Mouse (Mus musculus): Measurements from ENCODE around the gene Cuedc1. TPM values are rescaled to one million over a fixed set of nuclear protein-coding genes. Genes with fewer than 3 reads are reported as not detected.

Gene Cuedc1
- polyA plus RNA-seq, 1 experiment: 10.7 TPM

DNA sequence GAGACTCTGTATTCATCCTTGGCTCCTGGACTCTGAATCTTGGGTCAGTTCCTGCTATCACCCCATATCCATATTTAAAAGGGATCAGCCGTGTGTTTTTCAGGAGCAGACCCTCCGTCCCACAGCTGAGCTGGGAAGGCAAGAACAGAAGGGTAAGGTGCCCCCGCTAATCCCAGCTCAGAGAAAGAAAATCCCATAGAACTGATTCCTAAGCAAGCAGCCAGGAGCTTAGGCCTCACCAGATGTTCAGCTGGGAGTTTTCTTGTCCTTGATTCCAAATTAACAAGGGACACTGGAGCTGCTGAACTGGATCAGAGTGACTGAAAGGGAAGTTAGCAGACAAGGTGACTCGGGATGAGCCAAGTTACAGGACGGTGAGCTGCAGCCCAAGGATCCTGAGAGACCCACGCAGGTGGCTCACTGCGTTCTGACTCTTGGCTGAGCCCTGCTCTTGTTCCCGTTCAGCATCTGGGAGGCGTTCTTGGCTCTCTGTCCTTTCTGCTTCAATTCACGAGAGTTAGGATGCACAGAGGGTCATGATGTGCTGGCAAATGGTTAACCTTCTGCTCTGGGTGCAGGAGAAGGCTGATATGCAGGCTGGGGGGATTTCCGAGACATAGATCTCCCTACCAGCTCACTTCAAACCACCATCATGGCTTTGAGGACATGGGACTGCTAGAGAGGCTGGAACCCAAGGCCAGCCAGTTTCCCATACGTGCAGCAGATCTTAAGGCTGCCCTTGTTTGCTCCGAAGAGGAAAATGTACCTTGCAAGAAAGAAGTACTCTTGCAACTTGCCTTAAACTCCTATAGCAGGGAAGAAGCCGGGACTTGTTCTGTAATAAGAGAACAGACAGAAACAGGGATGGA, 88.5 kb downstream of the Cuedc1 start:
- no peaks in the 10 kb centered on the region for H3K27me3 ChIP-seq (ENCODE audit: control insufficient read depth, insufficient read depth, low read length)
- no peaks in the 10 kb centered on the region for H3K36me3 ChIP-seq (ENCODE audit: control insufficient read depth, insufficient read depth, low read length)
- no peak overlapping the region for H3K4me3 ChIP-seq (ENCODE audit: extremely low read depth, insufficient read depth, insufficient read length)
- no peak for DNase-seq (ENCODE audit: low read depth in 1 of 2, low spot score in 2 of 2)
- TF ChIP-seq POLR2A (IDR thresholded peaks at IDR 0.05; ENCODE audit: low read depth, low read length): no peak
- TF ChIP-seq CTCF (IDR thresholded peaks at IDR 0.05; ENCODE audit: extremely low read depth, insufficient read depth, insufficient read length, insufficient replicate concordance): no peak
- H3K4me1 ChIP-seq (ENCODE audit: control insufficient read depth, insufficient read depth, insufficient read length): no peaks in the 10 kb centered on the region; the same call in 1 of the 2 replicates
- WGBS: 95% methylated on average over 14 of the region's 14 CpGs
- no peak overlapping the region for H3K27ac ChIP-seq (ENCODE audit: insufficient read depth, low read length)

DNA sequence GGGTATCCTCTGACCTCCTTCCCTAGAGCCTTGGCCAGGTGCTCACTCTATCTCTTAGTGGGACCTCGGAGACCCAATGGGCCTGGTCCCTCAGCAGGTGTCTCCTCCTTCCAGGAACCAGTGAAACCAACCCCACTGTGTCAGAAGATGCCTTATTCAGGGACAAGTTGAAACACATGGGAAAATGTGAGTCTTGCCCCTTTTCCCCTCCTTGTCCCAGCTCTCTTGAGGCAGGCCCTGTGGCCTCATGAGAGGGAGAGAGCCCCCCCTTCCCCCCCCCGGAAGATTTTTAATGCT, 89.0 kb downstream of the Cuedc1 start:
- no peaks in the 10 kb centered on the region for H3K36me3 ChIP-seq (ENCODE audit: control insufficient read depth, insufficient read depth, low read length)
- H3K4me1 ChIP-seq (ENCODE audit: control insufficient read depth, insufficient read depth, insufficient read length): no peaks in the 10 kb centered on the region; the same call in 1 of the 2 replicates
- no peak for TF ChIP-seq POLR2A (IDR thresholded peaks at IDR 0.05; ENCODE audit: low read depth, low read length)
- TF ChIP-seq CTCF (IDR thresholded peaks at IDR 0.05; ENCODE audit: extremely low read depth, insufficient read depth, insufficient read length, insufficient replicate concordance): no peak
- 72% methylated on average over 2 of the region's 2 CpGs for WGBS
- no peaks in the 10 kb centered on the region for H3K27me3 ChIP-seq (ENCODE audit: control insufficient read depth, insufficient read depth, low read length)
- no peak for DNase-seq (ENCODE audit: low read depth in 1 of 2, low spot score in 2 of 2)
- H3K4me3 ChIP-seq (ENCODE audit: extremely low read depth, insufficient read depth, insufficient read length): no peak overlapping the region
- no peak overlapping the region for H3K27ac ChIP-seq (ENCODE audit: insufficient read depth, low read length)

DNA sequence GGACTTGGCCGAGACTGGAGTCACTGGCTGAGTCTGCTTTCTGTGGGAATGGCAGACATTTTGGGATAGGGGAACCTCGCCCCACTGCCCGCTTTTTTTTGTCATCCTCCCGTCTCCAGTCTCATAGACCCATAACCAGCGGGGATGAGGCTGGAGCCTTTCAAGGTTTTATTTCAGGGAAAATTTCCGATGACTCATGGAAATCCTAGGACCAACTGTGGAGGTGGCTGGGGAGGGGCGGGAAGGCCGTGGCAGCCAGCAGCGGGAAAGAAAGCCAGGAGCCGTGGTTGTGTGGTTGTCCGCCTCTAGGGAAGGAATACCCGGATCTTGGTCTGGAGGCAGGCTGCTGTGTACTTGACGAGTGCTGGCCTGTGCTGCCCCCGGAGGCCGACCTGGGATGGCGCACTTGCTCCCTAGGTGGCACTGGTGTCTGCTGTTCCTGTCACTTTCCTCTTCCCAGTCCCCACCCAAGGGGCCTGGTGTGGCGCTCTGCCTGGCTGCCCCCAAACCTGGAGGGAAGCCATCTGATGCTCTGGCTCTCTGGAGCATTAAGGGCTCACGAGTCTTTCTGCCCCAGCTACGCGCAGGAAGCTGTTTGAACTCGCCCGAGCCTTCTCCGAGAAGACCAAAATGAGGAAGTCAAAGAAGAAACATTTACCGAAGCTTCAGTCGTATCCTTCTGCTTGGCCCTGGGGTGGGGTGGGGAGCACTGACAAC, 89.7 kb downstream of the Cuedc1 start:
- peak overlapping the region; percentile 65 for H3K4me3 ChIP-seq (ENCODE audit: extremely low read depth, insufficient read depth, insufficient read length)
- WGBS: 14% methylated on average over 25 of the region's 25 CpGs
- peak overlapping the region; percentile 85 for H3K27ac ChIP-seq (ENCODE audit: insufficient read depth, low read length)
- H3K36me3 ChIP-seq (ENCODE audit: control insufficient read depth, insufficient read depth, low read length): no peaks in the 10 kb centered on the region
- H3K4me1 ChIP-seq (ENCODE audit: control insufficient read depth, insufficient read depth, insufficient read length): no peaks in the 10 kb centered on the region; the same call in 1 of the 2 replicates
- H3K27me3 ChIP-seq (ENCODE audit: control insufficient read depth, insufficient read depth, low read length): no peaks in the 10 kb centered on the region
- TF ChIP-seq POLR2A (IDR thresholded peaks at IDR 0.05; ENCODE audit: low read depth, low read length) (no peak), CTCF (IDR thresholded peaks at IDR 0.05; ENCODE audit: extremely low read depth, insufficient read depth, insufficient read length, insufficient replicate concordance) (peak; percentile 91)
- DNase-seq (ENCODE audit: low read depth in 1 of 2, low spot score in 2 of 2): peak; percentile 76 to 85

DNA sequence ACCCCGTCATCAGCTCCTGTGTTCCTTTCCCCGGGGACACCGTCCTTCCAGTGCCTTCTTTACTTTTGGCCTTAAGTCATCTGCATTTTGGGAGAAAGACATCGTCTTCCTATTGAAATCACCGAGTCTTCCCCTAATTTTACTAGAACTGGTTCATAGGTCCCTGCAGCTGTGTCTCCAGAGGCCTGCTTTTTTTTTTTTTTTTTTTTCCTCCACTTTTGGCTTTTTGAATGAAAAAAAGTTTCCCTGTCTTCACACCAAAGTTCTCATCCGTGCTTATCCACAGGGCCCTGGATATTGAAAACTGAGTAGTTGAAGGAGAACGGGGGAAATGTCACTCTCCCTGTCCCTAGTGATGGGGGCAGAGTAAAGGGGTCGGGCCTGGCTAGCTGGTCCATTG, 90.4 kb downstream of the Cuedc1 start:
- H3K27ac ChIP-seq (ENCODE audit: insufficient read depth, low read length): peak overlapping the region; percentile 85; the same call in 1 of the 2 replicates
- no peaks in the 10 kb centered on the region for H3K36me3 ChIP-seq (ENCODE audit: control insufficient read depth, insufficient read depth, low read length)
- TF ChIP-seq POLR2A (IDR thresholded peaks at IDR 0.05; ENCODE audit: low read depth, low read length) (no peak), CTCF (IDR thresholded peaks at IDR 0.05; ENCODE audit: extremely low read depth, insufficient read depth, insufficient read length, insufficient replicate concordance) (no peak)
- DNase-seq (ENCODE audit: low read depth in 1 of 2, low spot score in 2 of 2): no peak
- whole genome bisulfite sequencing: 35% methylated on average over 8 of the region's 8 CpGs
- peak overlapping the region; percentile 65 for H3K4me3 ChIP-seq (ENCODE audit: extremely low read depth, insufficient read depth, insufficient read length)
- no peaks in the 10 kb centered on the region; the same call in 1 of the 2 replicates for H3K4me1 ChIP-seq (ENCODE audit: control insufficient read depth, insufficient read depth, insufficient read length)
- H3K27me3 ChIP-seq (ENCODE audit: control insufficient read depth, insufficient read depth, low read length): no peaks in the 10 kb centered on the region

DNA sequence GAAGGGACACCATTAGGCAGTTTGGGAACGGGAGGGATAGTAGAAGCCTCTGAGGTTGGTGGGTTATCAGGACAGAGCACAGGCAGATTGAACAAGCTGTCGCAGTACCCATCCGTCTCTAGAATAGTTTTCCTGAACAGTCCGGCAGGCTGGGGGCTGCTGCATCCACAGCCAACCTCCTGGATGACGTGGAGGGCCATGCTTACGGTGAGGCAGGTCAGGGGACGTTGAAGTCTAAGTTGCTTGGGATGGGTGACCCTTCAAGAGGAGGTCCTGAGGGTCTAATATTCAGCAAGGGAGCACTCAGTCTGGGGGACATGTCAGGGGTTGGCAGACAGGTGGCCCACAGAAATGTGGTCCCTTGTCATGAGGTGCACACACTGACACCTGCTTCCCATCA, 90.8 kb downstream of the Cuedc1 start:
- Histone ChIP-seq H3K27me3 (ENCODE audit: control insufficient read depth, insufficient read depth, low read length) (peaks cover 2% of the 10 kb centered on the region), H3K4me3 (ENCODE audit: extremely low read depth, insufficient read depth, insufficient read length) (no peak overlapping the region), H3K27ac (ENCODE audit: insufficient read depth, low read length) (no peak overlapping the region), H3K4me1 (ENCODE audit: control insufficient read depth, insufficient read depth, insufficient read length) (peaks cover 4% of the 10 kb centered on the region), H3K36me3 (ENCODE audit: control insufficient read depth, insufficient read depth, low read length) (no peaks in the 10 kb centered on the region)
- TF ChIP-seq CTCF (IDR thresholded peaks at IDR 0.05; ENCODE audit: extremely low read depth, insufficient read depth, insufficient read length, insufficient replicate concordance): no peak
- TF ChIP-seq POLR2A (IDR thresholded peaks at IDR 0.05; ENCODE audit: low read depth, low read length): no peak
- 92% methylated on average over 7 of the region's 7 CpGs for WGBS
- no peak for DNase-seq (ENCODE audit: low read depth in 1 of 2, low spot score in 2 of 2)

DNA sequence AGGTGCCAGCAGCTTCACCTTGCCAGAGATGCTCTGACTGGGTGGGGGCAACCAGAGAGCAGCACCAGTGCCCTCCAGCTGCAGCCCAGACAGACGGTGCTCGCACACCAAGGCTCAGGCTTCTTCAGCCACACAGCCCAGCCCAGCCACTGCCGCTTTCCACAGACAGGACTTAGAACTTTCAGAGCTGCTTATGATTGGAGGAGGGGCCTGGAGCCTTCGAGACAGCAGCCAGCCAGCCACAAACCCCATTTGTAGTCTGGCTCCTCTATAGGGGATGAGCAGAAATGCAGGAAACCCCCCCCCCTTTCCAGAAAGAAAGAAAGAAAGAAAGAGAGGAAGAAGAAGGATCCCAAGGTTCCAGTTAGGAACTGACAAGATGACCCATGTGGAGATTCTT, 94.7 kb downstream of the Cuedc1 start:
- peaks cover 9% of the 10 kb centered on the region for H3K4me1 ChIP-seq (ENCODE audit: control insufficient read depth, insufficient read depth, insufficient read length)
- no peak overlapping the region for H3K27ac ChIP-seq (ENCODE audit: insufficient read depth, low read length)
- WGBS: 21% methylated on average over 4 of the region's 4 CpGs
- no peaks in the 10 kb centered on the region for H3K36me3 ChIP-seq (ENCODE audit: control insufficient read depth, insufficient read depth, low read length)
- no peak for DNase-seq (ENCODE audit: low read depth in 1 of 2, low spot score in 2 of 2)
- no peak overlapping the region for H3K4me3 ChIP-seq (ENCODE audit: extremely low read depth, insufficient read depth, insufficient read length)
- H3K27me3 ChIP-seq (ENCODE audit: control insufficient read depth, insufficient read depth, low read length): peaks cover 8% of the 10 kb centered on the region
- TF ChIP-seq CTCF (IDR thresholded peaks at IDR 0.05; ENCODE audit: extremely low read depth, insufficient read depth, insufficient read length, insufficient replicate concordance) (no peak), POLR2A (IDR thresholded peaks at IDR 0.05; ENCODE audit: low read depth, low read length) (no peak)

Measured in spleen, adult 2 months (tissue).